Mouse (Mus musculus) heart, adult 2 months (tissue): Measurements from ENCODE around the gene Cltb. TPM values are rescaled to one million over a fixed set of nuclear protein-coding genes. Genes with fewer than 3 reads are reported as not detected.

Source experiments
- DNase-seq, 2 experiments: peaks; one replicate each; pipeline ENCODE4 v3.0.0; 2021
- H3K27ac ChIP-seq: fragments of 200-600 bp; 2 replicates; pipeline ENCODE4 v1.8.1; 2022
- H3K27me3 ChIP-seq: fragments of 200-500 bp; 2 replicates; pipeline ENCODE4 v1.6.1; 2012; ENCODE audit warnings: mild to moderate bottlenecking, low read length, inconsistent platforms, mixed read lengths; ENCODE audit not compliant: control insufficient read depth, insufficient read depth
- H3K36me3 ChIP-seq: fragments of 200-500 bp; 2 replicates; pipeline ENCODE4 v1.6.1; 2012; ENCODE audit warnings: low read length, inconsistent platforms; ENCODE audit not compliant: control insufficient read depth, insufficient read depth
- H3K4me1 ChIP-seq: fragments of 200-500 bp; 2 replicates; pipeline ENCODE4 v1.6.1; 2011; ENCODE audit warnings: low read length; ENCODE audit not compliant: control insufficient read depth, insufficient read depth
- H3K4me3 ChIP-seq: fragments of 200-600 bp; 2 replicates; pipeline ENCODE4 v1.8.1; 2022
- H3K79me2 ChIP-seq: fragments of 200-500 bp; replicated peaks from 2 replicates; pipeline ENCODE4 v1.6.1; 2012; ENCODE audit warnings: mild to moderate bottlenecking, inconsistent platforms, low read length, moderate library complexity, mixed read lengths; ENCODE audit not compliant: control insufficient read depth, insufficient read depth
- H3K9ac ChIP-seq: fragments of 200-500 bp; 2 replicates; pipeline ENCODE4 v1.6.1; 2012; ENCODE audit warnings: low read depth, mild to moderate bottlenecking, control low read depth, inconsistent platforms, low read length, mixed read lengths
- CTCF ChIP-seq: fragments of 200-600 bp; IDR thresholded peaks from 2 replicates; pipeline ENCODE4 v1.8.1; 2022; ENCODE audit warnings: antibody characterized with exemption, mild to moderate bottlenecking, moderate library complexity
- EP300 ChIP-seq: fragments of 200-500 bp; IDR thresholded peaks from 2 replicates; pipeline ENCODE4 v1.6.1; 2011; ENCODE audit warnings: low read depth, low read length, control low read depth; ENCODE audit not compliant: insufficient read depth
- POLR2A ChIP-seq: fragments of 200-500 bp; IDR thresholded peaks from 2 replicates; pipeline ENCODE4 v1.6.1; 2011; ENCODE audit warnings: mild to moderate bottlenecking, low read depth, low read length, control low read depth; ENCODE audit not compliant: insufficient read depth
- WGBS: fragments of 180-500 bp; shearing (Covaris S2); methylation state at CpG from one replicate; pipeline ENCODE4 v1.1.7; 2018; 5-methylcytosine and 5-hydroxymethylcytosine counted together
- intact Hi-C: fragments of 180-260 bp; cut with DNase I; formaldehyde crosslinking; loops from one replicate; pipeline ENCODE4 v1.15.1; 2025
- polyA plus RNA-seq: library from polyadenylated mRNA; depleted of rRNA; stranded (reverse); fragments of >200 nt; gene quantifications from 2 replicates; pipeline ENCODE4 v1.2.3, GENCODE M21; 2012
- total RNA-seq, 2 experiments: library from RNA; stranded (reverse); gene quantifications; 2 replicates each; pipeline ENCODE4 v1.2.3; 2021

Gene Cltb
- total and polyA plus RNA-seq, 3 experiments = 64.1 to 105 (median 96.6) TPM

- TF ChIP-seq POLR2A (no peak), CTCF (no peak), EP300 (no peak)
- no peak overlapping the region for H3K4me3 ChIP-seq
- peaks cover 4% of the 10 kb centered on the region for H3K4me1 ChIP-seq
- no peak for DNase-seq
- no peaks in the 10 kb centered on the region for H3K36me3 ChIP-seq
- WGBS = 71% methylated on average over 8 of the region's 8 CpGs
- H3K79me2 ChIP-seq = peaks cover 1% of the 10 kb centered on the region; the same call in 1 of the 2 replicates
- H3K27me3 ChIP-seq = no peaks in the 10 kb centered on the region
- H3K9ac ChIP-seq = no peak overlapping the region
- intact Hi-C loops = loop anchor here (2.0 kb wide), 2 partner anchors 19 to 27 kb away; partner anchors contain the start of genes 4833439L19Rik and Cltb
- H3K27ac ChIP-seq = no peak overlapping the region
Observed at GRCm38 (mm10) chr13:54591776-54592356, 19.3 kb downstream of the Cltb start.

GRCm38 (mm10) chr13:54589996-54590951 lies 20.9 kb downstream of the Cltb start, which contains the start of the genes Nop16 and Higd2a:
Gene Nop16, minus strand, starts transcription at chr13:54590090.
Gene Higd2a, plus strand, starts transcription at chr13:54590207.
- Histone ChIP-seq H3K27me3 (no peaks in the 10 kb centered on the region), H3K9ac (peak within 1 kb of the TSS; percentile 94), H3K4me1 (peaks cover 4% of the 10 kb centered on the region), H3K79me2 (peaks cover 1% of the 10 kb centered on the region; the same call in 1 of the 2 replicates), H3K36me3 (no peaks in the 10 kb centered on the region), H3K27ac (peak within 1 kb of the TSS; percentile 94), H3K4me3 (peak within 1 kb of the TSS; percentile 65)
- under 1% methylated on average over 51 of the region's 51 CpGs for WGBS
- TF ChIP-seq POLR2A (peak; percentile 93), CTCF (no peak)
- peak; percentile 95 to 97 for DNase-seq
- intact Hi-C loops = loop anchor here (1.0 to 2.0 kb wide), 4 partner anchors 15 to 31 kb away; partner anchors contain the start of genes 4833439L19Rik, Arl10, Cltb and Faf2

- intact Hi-C loops = no loop called here
- H3K27me3 ChIP-seq = no peaks in the 10 kb centered on the region
- 1% methylated on average over 24 of the region's 24 CpGs for WGBS
- peaks cover 1% of the 10 kb centered on the region; the same call in 1 of the 2 replicates for H3K79me2 ChIP-seq
- TF ChIP-seq EP300 (no peak), POLR2A (no peak), CTCF (no peak)
- peak overlapping the region; percentile 94 for H3K27ac ChIP-seq
- no peaks in the 10 kb centered on the region for H3K36me3 ChIP-seq
- no peak for DNase-seq
- peaks cover 4% of the 10 kb centered on the region for H3K4me1 ChIP-seq
- H3K9ac ChIP-seq = peak overlapping the region; percentile 60
- peak overlapping the region; percentile 65 for H3K4me3 ChIP-seq
Observed at GRCm38 (mm10) chr13:54589414-54589995, 21.6 kb downstream of the Cltb start.

GRCm38 (mm10) chr13:54585831-54586230 lies 25.3 kb downstream of the Cltb start:
- Histone ChIP-seq H3K79me2 (peaks cover 1% of the 10 kb centered on the region; the same call in 1 of the 2 replicates), H3K27ac (peak overlapping the region; percentile 18), H3K4me1 (peaks cover 7% of the 10 kb centered on the region), H3K4me3 (no peak overlapping the region), H3K9ac (no peak overlapping the region), H3K36me3 (0 out of 2 replicates have a peak, but pooled peaks cover 2% of the 10 kb centered on the region), H3K27me3 (no peaks in the 10 kb centered on the region)
- 64% methylated on average over 11 of the region's 11 CpGs for WGBS
- no peak for DNase-seq
- intact Hi-C loops = no loop called here
- no peak for TF ChIP-seq CTCF
- no peak for TF ChIP-seq POLR2A
- TF ChIP-seq EP300 = no peak

GRCm38 (mm10) chr13:54582860-54583259 lies 28.3 kb downstream of the Cltb start:
- intact Hi-C loops = no loop called here

More at GRCm38 (mm10) chr13:54582860-54583259, 28.3 kb downstream of the Cltb start:
- H3K9ac ChIP-seq = no peak overlapping the region
- H3K79me2 ChIP-seq = no peaks in the 10 kb centered on the region
- H3K27ac ChIP-seq = no peak overlapping the region; the same call in 1 of the 2 replicates
- H3K4me3 ChIP-seq = no peak overlapping the region
- 88% methylated on average over 5 of the region's 5 CpGs for WGBS
- H3K36me3 ChIP-seq = 0 out of 2 replicates have a peak, but pooled peaks cover 2% of the 10 kb centered on the region
- H3K27me3 ChIP-seq = no peaks in the 10 kb centered on the region
- H3K4me1 ChIP-seq = peaks cover 7% of the 10 kb centered on the region
- TF ChIP-seq EP300 (no peak), CTCF (no peak), POLR2A (no peak)
- DNase-seq = no peak
